Mouse (Mus musculus): ENCODE data around the gene Hoxa5. TPM values are rescaled to one million over a fixed set of nuclear protein-coding genes. Genes with fewer than 3 reads are reported as not detected.

The Hoxa5 gene
- total RNA-seq, 4 experiments from 2014 or later = 10.8 to 15.6 (median 13.3) TPM

DNA sequence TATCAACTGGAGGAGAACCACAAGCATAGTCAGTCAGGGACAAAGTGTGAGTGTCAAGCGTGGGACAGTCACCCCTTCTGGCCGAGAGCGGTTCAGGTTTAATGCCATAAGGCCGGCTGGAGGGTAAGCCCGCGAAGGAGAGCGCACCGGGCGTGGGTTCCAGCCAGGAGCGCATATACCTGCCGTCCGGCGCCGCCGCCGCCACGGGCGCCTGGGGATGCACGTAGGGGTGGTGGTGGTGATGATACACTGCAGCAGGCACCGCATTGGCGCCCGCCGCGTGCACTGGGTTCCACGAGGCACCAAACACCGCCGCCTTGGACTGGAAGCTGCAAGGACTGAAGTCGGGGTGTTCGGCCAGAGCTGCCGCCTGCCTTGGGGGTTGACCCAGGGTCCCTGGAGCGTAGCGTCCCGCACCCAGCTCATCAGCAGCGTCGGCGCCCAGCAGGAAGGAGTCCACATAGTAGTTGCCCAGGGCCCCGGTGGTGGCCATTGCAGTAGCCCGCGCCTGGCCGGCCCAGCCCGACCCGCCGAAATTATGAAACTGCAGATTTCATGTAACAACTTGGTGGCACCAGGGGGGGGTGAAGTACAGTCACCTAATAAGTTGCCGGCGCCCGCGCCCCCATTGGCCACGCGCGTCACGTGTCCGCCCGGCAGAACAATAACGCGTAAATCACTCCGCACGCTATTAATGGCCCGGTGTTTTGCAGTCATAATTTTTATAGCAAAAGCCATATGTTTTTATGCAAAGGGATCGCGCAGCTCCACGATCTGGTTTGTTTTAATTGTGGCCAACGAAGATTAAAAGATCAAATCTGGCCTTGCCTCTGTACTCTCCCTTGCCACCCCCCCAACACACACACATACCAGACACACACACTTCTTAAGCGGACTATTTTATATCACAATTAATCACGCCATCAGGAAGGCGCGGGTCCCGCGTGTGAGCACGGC lies 21.5 kb upstream of the Hoxa5 start:
- DNase-seq = no peak

DNA sequence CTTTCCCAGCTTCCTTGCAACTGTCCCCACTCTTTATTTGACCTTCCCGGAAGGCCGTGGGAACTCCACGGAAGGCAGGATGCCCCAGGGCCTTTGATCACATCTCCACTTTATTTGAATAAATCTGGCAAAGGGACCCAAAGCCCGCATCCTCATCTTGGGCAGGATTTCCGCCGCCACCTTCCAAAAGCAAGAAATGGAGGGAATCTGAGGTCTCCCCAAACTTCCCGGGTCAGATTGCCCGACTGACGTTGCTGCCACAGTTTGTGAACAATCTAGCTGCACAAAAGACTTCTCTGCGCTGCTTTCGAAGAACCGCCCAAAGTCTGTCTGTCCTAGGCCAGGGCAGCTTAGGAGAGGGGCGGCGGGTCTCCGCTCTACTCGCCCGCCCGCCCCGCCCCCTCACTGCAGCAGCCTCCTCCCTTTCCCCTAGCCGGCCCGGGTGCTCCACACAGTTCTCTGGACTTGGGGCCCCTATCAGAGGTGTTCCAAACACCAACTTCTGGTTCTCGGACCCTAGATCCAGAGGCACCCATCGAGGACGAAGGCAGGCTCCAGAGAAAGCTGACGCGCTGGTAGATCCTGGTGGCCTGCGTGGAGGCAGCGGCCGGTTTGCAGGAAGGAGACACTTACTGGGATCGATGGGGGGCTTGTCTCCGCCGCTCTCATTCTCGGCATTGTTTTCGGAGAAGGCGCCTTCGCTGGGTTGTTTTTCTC lies 20.7 kb upstream of the Hoxa5 start:
- DNase-seq = no peak

DNA sequence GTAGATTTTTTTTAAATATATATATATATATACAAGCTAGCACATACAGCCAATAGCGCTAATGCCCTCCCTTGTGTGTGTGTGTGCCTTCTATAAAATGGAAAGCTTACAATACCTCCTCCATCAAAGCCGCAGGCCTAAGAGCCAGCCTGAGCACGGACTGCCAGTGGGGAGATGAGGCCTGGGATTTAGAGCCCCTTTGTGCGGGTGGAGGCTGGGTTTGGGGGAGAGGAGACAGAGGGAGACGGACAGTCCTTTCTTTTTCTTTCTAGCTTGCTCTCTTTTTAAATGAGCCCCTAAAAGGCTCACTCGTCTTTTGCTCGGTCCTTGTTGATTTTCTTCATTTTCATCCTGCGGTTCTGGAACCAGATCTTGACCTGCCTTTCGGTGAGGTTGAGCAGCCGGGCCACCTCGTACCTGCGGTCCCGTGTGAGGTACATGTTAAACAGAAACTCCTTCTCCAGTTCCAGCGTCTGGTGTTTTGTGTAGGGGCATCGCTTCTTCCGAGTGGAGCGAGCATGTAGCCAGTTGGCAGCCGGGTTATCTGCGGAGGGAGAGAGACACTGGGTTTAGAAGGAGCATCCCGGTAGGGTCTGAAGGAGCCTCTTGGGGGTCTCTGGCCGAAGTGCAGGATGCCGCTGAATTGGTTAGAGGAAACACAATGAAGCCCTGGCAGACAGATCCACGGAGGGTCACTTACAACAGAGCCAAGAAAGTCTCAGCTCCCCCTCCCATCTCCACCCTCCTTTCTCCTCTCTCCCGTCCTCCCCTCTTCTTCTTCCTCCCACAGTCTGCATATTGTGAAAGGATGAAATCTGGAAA lies 19.8 kb upstream of the Hoxa5 start:
- no peak for DNase-seq

DNA sequence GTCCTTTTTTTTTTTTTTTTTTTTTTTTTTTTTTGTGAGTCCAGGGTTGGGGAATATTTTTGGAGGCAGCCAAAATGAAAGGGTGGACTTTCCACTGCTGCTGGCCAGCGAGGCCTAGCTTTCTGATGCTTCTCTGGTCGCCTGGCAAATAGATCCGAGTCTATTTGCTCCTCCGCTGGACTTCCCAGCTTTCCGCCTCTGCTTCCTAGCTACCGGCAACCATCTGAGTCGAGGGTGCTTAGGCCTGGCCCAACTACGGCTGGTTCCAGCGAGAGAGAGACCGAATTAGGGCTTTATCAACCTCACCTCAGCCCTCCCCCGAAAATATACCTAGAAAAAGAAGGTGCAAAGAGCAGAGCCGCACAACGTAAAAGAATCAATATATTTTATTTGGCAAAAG lies 18.3 kb upstream of the Hoxa5 start:
- no peak for DNase-seq

DNA sequence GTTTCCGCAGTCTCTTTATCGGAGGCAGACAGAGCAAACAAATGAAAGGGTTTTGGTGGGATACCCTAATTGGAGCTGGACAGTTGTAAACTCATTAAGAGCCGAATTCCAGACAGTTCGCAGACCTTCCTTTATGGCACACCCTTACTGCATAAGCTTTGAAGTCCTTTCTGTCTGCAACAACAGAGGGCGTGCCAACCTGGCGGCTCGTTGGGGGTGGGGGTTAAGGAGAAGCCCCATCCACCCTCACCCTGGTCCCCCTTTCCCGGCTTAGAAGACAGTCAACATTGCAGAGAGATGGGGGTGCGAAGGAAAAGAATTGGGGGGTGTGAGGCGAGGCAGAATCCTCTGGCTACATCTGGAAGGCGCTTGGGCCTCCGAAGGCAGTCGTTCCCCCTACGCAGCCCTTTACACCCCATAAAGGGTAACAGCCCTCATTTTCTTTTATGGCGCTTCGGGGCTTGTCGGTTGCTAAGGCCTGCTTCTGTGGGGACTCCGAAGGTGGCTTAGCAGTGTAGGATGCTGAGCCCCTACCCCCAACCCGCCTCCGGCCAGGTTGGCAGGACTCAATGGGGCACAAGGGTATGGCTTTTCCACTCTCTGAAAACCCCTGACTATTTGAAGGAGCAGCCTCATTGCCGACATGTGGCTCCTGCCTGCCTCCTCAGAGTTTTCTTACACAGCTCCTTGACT lies 17.8 kb upstream of the Hoxa5 start:
- no peak for DNase-seq

DNA sequence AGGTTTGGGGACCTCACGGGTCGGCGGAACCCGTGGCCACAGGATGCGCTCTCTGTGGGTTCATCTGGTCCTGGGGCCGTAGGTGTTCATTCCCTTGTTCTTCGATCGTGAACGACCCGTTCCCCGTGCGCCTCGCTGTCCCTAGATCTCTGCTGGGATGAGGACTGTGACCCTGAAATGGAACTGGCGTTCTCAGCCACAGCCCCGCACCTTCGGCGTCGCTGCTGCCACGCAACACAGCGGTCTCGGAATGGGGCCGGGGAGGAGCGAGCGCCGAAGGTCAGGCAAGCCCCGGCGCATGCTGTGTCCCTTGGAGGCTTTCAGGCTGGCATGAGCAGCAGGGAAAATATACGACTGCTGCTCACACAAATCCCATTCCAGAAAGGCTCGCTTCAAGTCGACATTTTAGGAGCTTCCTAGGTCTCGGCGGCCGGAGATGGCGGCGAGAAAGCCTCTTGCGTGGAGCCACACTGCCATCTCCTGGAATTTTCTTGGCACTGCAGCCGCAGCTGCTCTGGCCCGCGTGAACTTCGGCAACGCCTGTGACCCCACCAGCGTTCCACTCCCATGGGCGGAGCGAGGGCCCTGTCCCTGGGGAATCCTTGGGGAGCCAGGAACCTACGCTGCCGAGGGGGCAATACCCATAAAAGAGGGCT lies 17.1 kb upstream of the Hoxa5 start, which contains the start of gene Hoxa7:
Hoxa7 (minus strand) TSS at position 518 of the 656 bp plus-strand sequence.
- peak; percentile 79 for DNase-seq

DNA sequence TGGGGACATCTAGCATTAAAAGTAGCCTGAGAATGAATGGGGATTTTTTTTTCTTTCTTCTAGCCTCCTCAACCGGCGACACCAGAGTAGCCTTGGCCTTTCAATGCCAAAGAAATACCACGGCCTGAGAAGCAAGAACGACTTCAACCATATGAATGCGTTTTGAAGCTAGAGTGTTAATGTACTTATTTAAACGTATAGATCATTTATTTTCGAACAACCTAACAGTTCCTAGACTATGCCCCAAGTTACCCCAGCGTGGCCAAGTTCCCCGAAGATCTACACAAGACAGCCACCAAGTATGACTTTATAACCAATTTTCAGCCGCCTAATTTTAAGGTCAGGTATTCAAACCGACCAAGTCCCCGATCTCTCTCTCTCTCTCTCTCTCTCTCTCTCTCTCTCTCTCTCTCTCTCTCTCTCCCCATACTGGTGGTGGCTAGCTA lies 16.5 kb upstream of the Hoxa5 start:
- DNase-seq = no peak

DNA sequence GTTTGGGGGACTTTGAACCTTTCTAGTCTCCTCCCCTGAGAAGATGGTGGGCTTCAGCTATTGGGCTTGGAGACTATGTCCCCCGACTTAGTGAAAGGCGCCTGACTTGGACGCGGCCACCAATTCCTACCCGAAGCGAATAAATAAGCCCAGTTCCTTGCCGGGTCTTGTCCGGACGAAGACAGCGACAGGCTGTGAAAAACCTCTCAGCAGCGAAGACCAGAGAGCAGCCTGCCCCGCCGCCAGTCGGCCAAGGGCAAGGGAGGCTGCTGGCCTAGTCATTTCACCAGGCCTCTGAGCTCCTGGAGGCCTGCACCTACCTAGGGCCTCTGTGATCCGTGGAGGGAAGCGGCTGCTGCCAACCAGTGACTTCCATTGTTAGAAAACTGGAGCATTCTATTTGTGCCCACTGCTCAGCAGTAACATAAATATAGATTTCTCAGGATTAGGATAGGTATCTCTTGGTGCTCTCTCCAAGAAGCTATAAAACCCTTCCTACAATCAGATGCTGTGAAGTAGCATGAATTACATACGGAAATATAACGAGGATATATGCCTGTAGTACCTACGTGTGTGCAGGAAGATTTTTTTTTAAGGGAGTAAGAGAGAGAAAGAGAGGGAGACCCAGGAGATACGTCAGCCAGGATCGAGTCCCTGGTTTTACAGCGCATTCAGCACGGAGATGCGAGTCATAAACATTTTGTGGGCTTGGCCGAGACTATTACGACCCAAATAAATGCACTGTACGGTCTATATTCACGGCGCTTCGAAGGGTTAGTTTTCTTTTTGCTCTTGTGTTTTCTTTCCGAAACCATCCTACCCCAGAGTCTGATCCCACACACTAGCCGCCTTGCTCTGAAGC lies 15.8 kb upstream of the Hoxa5 start:
- no peak for DNase-seq

DNA sequence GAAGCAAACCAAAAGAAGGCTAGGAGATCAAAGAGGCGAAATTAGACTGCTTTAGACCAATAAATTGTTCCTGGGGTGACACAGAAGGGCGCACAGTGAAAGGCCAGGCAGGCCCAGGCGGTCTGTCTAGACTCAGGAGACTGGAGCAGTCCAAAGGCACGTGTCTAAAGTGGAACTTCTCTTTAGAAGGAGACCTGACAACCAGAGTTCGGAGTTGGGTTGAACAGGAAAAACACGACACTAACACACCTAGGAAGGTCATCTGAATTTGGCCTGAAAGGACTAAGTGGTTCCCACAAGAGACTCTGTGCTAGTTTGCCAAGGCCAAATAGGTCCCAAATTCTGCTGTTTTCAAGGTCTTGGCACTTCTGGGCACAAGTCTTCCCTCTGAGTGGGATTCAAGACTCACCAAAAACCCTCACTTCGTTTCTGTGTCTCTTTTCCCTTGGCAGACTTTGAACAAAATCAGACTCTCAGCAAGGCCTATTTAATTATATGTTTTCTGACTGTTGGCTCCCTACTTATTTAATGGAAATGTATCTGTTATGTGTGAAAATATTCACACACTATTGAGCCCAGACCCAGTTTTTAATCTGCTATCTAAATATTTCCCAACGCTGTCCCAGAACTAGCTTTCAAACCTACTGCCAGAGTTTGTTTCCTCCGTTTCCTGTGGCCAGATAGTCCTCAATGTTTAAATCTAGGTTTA lies 15.0 kb upstream of the Hoxa5 start:
- no peak for DNase-seq

DNA sequence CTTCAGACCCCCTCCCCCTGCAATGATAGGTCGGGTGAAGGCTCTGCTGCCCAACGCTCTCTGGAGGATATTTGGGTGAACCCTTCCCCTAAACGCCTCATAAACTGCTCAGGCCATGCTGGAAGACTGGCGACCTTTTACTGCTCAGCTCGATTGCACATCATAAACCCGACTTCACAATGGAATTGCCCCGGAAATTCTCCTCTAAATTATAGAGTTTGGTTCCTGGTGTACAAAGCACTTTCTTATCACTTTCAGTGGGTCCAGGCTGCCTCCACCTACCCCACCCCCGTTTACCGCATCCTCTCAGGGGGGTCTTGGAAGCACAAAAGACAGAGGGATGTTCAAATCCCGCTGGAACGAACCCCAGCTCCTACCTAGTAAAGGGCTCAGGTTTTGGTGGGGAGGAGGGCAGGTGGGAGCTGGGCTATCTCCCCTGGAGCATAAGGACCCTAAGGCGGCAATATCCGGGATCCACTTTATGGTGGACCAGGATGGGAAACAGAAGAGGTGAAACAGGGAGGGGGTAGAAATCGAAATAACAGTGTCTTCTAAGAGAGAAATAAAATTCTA lies 14.3 kb upstream of the Hoxa5 start:
- no peak for DNase-seq

DNA sequence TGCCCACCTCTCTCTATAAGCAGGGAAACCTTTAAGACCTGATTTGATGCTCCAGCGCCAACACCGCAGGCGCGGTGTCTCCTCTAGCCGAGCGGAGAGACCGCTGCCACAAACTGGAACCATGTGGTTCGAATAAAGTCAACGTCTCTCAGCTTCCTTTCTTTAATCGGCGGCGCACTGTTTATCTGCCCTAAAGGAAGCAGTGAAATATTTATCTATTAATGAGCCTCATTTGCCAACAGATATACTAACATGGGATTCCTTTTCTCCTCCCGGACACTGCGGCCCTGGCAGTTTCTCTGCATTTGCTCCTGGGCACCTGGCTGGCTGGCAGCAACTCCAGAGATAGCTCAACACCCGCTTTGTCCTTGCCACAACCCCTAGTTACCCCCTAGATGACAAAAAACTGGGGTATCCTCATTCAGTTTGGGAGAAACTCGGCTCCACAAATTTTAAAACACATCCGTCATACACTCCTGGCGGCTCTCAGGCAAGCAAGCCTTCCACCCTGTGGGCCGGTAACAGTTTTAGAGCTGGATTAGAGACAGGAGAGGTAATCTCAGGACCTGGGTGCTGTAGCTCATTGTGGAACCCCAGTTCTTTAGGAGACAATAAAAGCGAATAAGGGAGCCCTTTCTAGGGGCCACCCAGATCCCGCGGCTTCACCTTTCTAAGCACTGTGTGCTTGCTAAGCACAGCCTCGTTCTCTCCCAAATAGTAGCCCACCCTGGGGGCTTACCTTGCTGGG lies 13.7 kb upstream of the Hoxa5 start:
- no peak for DNase-seq

DNA sequence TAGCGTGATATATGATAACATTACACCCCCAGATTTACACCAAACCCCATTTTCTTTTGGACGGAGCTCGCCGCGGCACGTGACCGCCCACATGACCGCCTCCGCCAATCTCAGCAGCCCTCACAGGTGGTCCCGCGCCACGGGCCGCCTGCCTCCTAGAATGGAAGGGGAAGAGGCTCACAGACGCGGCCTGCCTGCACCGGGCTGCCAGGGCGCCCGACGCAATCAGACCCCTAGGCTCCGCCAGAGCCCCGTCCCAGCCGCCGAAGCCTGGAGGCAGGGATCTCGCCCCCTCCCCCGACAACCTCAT lies 13.0 kb upstream of the Hoxa5 start:
- DNase-seq = peak; percentile 79

DNA sequence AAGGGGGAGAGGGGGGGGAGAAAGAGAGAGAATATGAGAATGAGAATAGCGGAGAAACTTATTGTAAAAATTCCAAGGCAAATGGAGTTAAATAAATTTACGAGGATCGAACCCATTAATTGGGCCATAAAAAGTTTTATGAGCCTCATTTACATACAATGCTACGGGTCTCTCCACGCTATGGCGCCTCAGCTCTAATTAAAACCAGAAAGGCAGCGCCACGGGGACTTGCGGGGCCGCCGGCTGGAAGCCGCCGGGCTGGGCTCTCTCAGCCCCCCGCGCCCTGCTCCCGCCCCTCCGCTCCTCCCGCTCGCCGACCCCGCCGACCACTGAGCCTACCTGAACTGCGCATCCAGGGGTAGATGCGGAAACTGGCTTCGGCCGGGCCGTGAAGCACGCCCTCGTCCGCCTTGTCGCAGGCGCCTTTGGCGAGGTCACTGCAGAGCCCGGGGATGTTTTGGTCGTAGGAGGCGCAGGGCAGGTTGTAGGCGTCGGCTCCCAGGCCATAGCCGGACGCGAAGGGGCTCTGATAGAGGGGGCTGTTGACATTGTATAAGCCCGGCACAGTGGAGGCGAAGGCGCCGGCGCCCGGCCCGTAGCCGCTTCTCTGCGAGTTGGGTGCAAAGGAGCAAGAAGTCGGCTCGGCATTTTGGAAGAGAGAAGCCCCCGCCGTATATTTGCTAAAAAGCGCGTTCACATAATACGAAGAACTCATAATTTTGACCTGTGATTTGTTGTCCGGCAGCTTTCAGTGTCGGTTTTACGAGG lies 12.5 kb upstream of the Hoxa5 start:
- DNase-seq = no peak

DNA sequence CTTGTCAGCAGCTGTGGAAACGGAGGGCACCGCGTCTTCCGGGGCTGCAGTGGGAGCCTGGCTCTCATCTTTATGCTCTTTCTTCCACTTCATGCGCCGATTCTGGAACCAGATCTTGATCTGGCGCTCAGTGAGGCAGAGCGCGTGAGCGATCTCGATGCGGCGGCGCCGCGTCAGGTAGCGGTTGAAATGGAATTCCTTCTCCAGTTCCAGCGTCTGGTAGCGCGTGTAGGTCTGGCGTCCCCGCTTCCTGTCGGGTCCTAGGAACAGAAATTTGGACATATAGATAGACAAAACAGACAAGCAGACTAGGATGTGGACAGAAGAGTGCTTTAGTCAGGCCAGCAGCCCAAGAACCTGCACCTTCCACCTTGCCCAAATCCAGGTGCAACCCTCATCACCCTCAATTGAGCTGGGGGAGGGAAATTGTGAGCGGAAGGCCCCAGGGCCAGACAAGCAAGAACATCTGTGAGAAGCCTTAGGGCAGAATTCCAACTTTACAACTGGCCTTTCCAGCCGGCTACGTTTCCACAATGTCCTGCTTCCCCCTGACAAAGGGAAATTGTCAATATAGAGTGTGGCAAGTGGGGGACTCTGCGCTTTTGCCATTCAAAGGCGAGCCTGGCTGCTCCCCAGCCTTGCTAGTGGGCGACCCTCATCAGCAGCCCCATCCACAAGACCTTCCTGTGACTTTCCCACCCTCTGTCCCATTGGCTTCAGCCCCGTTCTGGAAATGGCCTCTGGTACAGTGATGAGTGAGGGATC lies 11.6 kb upstream of the Hoxa5 start:
- DNase-seq = no peak

DNA sequence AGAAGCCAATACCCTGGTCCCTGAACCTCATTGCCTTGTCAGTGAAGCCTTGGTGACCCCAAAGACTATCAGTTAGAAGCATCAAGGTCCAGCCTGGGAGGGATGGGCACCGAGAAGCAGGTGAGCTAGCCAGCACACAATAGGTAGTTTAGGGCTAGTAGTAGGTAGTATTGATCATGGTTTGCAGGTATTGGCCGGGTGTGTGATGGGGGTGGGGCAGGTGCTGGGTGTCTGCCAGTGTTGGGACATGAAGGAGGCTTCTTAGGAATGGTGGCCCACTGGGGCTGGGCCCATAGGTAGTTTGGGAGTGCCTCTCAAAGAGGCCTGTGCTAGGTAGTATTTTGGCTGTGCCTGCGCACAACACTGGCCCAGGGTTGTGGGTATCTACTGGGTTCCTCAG lies 10.7 kb upstream of the Hoxa5 start:
- DNase-seq = no peak

DNA sequence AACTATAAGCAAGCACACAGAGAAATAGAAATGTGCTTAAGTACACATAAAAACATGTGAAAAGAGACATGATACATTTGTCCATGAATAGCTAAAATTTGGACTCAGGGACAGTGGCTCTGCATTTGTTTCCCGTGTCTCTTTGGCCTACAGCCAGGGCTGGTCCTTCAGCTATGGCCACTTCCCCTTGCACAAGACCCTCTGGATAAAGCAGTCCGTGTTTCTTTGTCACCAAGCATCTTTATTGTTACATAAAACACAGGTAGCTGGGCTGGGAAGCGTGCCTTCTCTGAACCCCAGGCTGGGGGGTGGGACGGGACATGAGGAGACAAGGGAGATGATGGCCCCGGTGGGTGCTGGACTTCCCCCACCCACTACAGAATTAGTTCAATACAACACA lies 9.9 kb upstream of the Hoxa5 start:
- no peak for DNase-seq
